Mouse (Mus musculus) cortical plate, adult 2 months (tissue): ENCODE data around the gene Slc35e3.

Source experiments
- CTCF ChIP-seq: fragments of 200-500 bp; IDR thresholded peaks from 2 replicates; pipeline ENCODE4 v1.5.1; 2011; ENCODE audit warnings: mild to moderate bottlenecking, control low read depth, low read length; ENCODE audit not compliant: insufficient read depth; ENCODE audit errors: extremely low read depth
- POLR2A ChIP-seq: fragments of 200-500 bp; IDR thresholded peaks from 2 replicates; pipeline ENCODE4 v1.6.1; 2011; ENCODE audit warnings: mild to moderate bottlenecking, low read length, control low read depth; ENCODE audit not compliant: insufficient read depth; ENCODE audit errors: extremely low read depth

- no peak for TF ChIP-seq CTCF
- no peak for TF ChIP-seq POLR2A
These were observed 36.5 kb upstream of the Slc35e3 start for GRCm38 (mm10) chr10:117782491-117783260.
